Mouse (Mus musculus) heart, adult 10 weeks (tissue): ENCODE results near the gene Gm47995. TPM values are rescaled to one million over a fixed set of nuclear protein-coding genes. Genes with fewer than 3 reads are reported as not detected.

ENCODE experiments used
- polyA plus RNA-seq: library from polyadenylated mRNA; stranded (reverse); fragments of 350-450 nt; fragmentation: Illumina TruSeq; extraction: RNeasy Lipid Tissue Mini Kit (QIAGEN cat#74804); gene quantifications from one replicate; pipeline ENCODE4 v1.2.3, GENCODE M21; 2014; ENCODE audit warnings: low read depth, low replicate concordance

Gene Gm47995
- polyA plus RNA-seq: not detected

DNA sequence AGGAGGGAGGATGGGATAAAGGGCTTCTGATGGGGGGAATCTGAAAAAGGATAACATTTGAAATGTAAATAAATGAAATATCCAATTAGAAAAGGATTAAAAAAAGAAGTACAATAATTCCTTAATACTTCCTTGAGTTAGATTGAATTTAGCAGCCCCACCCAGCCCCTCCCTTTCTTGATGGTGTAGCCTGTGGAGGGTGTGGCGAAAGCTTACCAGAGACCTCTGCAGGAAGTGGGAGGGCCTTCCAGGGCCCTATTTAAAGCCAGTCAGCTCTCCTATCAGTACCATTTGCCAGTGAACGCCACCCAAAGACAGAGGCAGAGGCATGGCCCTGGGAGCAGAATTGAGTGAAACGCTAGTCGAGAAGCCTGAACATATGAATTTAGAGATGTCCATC is at the start of gene Gm47995:
Gene Gm47995 (plus strand): TSS at position 329 of the 400 bp plus-strand sequence.

DNA sequence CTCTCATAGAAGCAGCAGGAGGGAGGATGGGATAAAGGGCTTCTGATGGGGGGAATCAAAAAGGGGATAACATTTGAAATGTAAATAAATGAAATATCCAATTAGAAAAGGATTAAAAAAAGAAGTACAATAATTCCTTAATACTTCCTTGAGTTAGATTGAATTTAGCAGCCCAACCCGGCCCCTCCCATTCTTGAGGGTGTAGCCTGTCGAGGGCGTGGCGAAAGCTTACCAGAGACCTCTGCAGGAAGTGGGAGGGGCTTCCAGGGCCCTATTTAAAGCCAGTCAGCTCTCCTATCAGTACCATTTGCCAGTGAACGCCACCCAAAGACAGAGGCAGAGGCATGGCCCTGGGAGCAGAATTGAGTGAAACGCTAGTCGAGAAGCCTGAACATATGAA is 16.0 kb upstream of the Gm47995 start, which contains the start of gene Gm47985:
Gene Gm47985 (plus strand): TSS at position 272 of the 400 bp plus-strand sequence.

DNA sequence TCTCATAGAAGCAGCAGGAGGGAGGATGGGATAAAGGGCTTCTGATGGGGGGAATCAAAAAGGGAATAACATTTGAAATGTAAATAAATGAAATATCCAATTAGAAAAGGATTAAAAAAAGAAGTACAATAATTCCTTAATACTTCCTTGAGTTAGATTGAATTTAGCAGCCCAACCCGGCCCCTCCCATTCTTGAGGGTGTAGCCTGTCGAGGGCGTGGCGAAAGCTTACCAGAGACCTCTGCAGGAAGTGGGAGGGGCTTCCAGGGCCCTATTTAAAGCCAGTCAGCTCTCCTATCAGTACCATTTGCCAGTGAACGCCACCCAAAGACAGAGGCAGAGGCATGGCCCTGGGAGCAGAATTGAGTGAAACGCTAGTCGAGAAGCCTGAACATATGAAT is 6.2 kb upstream of the Gm47995 start, which contains the start of gene Gm8947:
Gene Gm8947 (plus strand): TSS at position 302 of the 400 bp plus-strand sequence.

DNA sequence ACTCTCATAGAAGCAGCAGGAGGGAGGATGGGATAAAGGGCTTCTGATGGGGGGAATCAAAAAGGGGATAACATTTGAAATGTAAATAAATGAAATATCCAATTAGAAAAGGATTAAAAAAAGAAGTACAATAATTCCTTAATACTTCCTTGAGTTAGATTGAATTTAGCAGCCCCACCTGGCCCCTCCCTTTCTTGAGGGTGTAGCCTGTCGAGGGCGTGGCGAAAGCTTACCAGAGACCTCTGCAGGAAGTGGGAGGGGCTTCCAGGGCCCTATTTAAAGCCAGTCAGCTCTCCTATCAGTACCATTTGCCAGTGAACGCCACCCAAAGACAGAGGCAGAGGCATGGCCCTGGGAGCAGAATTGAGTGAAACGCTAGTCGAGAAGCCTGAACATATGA is 5.6 kb downstream of the Gm47995 start, which contains the start of gene 3110040M04Rik:
Gene 3110040M04Rik (plus strand): TSS at position 304 of the 400 bp plus-strand sequence.

DNA sequence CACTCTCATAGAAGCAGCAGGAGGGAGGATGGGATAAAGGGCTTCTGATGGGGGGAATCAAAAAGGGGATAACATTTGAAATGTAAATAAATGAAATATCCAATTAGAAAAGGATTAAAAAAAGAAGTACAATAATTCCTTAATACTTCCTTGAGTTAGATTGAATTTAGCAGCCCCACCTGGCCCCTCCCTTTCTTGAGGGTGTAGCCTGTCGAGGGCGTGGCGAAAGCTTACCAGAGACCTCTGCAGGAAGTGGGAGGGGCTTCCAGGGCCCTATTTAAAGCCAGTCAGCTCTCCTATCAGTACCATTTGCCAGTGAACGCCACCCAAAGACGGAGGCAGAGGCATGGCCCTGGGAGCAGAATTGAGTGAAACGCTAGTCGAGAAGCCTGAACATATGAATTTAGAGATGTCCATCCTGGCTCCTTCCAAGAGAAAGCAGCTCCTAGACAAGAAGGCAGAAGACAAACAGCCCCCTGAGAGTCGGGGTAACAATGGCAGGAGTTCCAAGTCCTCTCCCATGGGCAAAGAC is 11.6 kb downstream of the Gm47995 start, which contains the start of gene Gm47996:
Gene Gm47996 (plus strand): TSS at position 308 of the 532 bp plus-strand sequence.

Other genes starting within 250 kb of the Gm47995 start
- gene Hmcn1, start 205.0 kb upstream of the Gm47995 start, polyA plus RNA-seq: 17.2 TPM
- 2.0 TPM for gene Gm47985, start 15.9 kb upstream of the Gm47995 start, polyA plus RNA-seq
- gene Gm8947, start 6.1 kb upstream of the Gm47995 start, polyA plus RNA-seq: not detected
- gene 3110040M04Rik, start 5.7 kb downstream of the Gm47995 start, polyA plus RNA-seq: not detected
- not detected for gene Gm47996, start 11.7 kb downstream of the Gm47995 start, polyA plus RNA-seq
- gene Ivns1abp, start 146.0 kb downstream of the Gm47995 start, polyA plus RNA-seq: 1,195 TPM
- 5.2 TPM for gene Swt1, start 230.0 kb downstream of the Gm47995 start, polyA plus RNA-seq
- gene Trmt1l, start 230.1 kb downstream of the Gm47995 start, polyA plus RNA-seq: 24.7 TPM